Mouse (Mus musculus): Measurements from ENCODE around the gene Prkar1b. TPM values are rescaled to one million over a fixed set of nuclear protein-coding genes. Genes with fewer than 3 reads are reported as not detected.

Prkar1b gene
- total and polyA plus RNA-seq, 2 experiments from 2014 or later: 397 to 415 TPM

- WGBS: 78% methylated on average over 8 of the region's 8 CpGs
- H3K4me1 ChIP-seq (ENCODE audit: insufficient read depth, low read length): peaks cover 5% of the 10 kb centered on the region; the same call in 1 of the 2 replicates
- no peak for DNase-seq (ENCODE audit: low spot score)
These were observed 15.3 kb downstream of the Prkar1b start for GRCm38 (mm10) chr5:139134501-139134900.

GRCm38 (mm10) chr5:139130351-139130750 is 19.4 kb downstream of the Prkar1b start:
- no peak for ATAC-seq (ENCODE audit: low FRiP score)

More at GRCm38 (mm10) chr5:139134501-139134900, 15.3 kb downstream of the Prkar1b start:
- Histone ChIP-seq H3K9me3 (ENCODE audit: low read length) (no peaks in the 10 kb centered on the region), H3K4me2 (ENCODE audit: low read depth, low read length, poor library complexity, severe bottlenecking) (no peak overlapping the region), H3K9ac (replicated peaks; ENCODE audit: low read length, poor library complexity, severe bottlenecking) (no peak overlapping the region), H3K27me3 (ENCODE audit: insufficient read depth, low read length) (no peaks in the 10 kb centered on the region), H3K27ac (ENCODE audit: low read depth, low read length) (no peak overlapping the region), H3K36me3 (ENCODE audit: insufficient read depth, low read length) (no peaks in the 10 kb centered on the region), H3K4me3 (ENCODE audit: low read depth, low read length) (no peak overlapping the region)
- TF ChIP-seq CTCF (IDR thresholded peaks at IDR 0.05): no peak
- ATAC-seq (ENCODE audit: low FRiP score): no peak

GRCm38 (mm10) chr5:139129572-139130151 is 20.1 kb downstream of the Prkar1b start:
- Histone ChIP-seq H3K27ac (ENCODE audit: low read depth, low read length) (peak overlapping the region; percentile 84), H3K9me3 (ENCODE audit: low read length) (no peaks in the 10 kb centered on the region), H3K4me2 (ENCODE audit: low read depth, low read length, poor library complexity, severe bottlenecking) (peak overlapping the region; percentile 77), H3K4me3 (ENCODE audit: low read depth, low read length) (peak overlapping the region; percentile 47), H3K4me1 (ENCODE audit: insufficient read depth, low read length) (peaks cover 5% of the 10 kb centered on the region; the same call in 1 of the 2 replicates), H3K36me3 (ENCODE audit: insufficient read depth, low read length) (peaks cover 9% of the 10 kb centered on the region), H3K9ac (replicated peaks; ENCODE audit: low read length, poor library complexity, severe bottlenecking) (peak overlapping the region; percentile 93), H3K27me3 (ENCODE audit: insufficient read depth, low read length) (no peaks in the 10 kb centered on the region)
- ATAC-seq (ENCODE audit: low FRiP score): peak; percentile 90
- DNase-seq (ENCODE audit: low spot score): peak; percentile 68
- no peak for TF ChIP-seq CTCF (IDR thresholded peaks at IDR 0.05)
- 4% methylated on average over 17 of the region's 55 CpGs for WGBS

More at GRCm38 (mm10) chr5:139130351-139130750, 19.4 kb downstream of the Prkar1b start:
- Histone ChIP-seq H3K9ac (replicated peaks; ENCODE audit: low read length, poor library complexity, severe bottlenecking) (peak overlapping the region; percentile 93), H3K9me3 (ENCODE audit: low read length) (no peaks in the 10 kb centered on the region), H3K36me3 (ENCODE audit: insufficient read depth, low read length) (peaks cover 9% of the 10 kb centered on the region), H3K4me3 (ENCODE audit: low read depth, low read length) (peak overlapping the region; percentile 47; the same call in 1 of the 2 replicates), H3K27me3 (ENCODE audit: insufficient read depth, low read length) (no peaks in the 10 kb centered on the region), H3K4me1 (ENCODE audit: insufficient read depth, low read length) (peaks cover 5% of the 10 kb centered on the region; the same call in 1 of the 2 replicates), H3K27ac (ENCODE audit: low read depth, low read length) (peak overlapping the region; percentile 84), H3K4me2 (ENCODE audit: low read depth, low read length, poor library complexity, severe bottlenecking) (peak overlapping the region; percentile 77)
- DNase-seq (ENCODE audit: low spot score): no peak
- no peak for TF ChIP-seq CTCF (IDR thresholded peaks at IDR 0.05)
- WGBS: 72% methylated on average over 5 of the region's 5 CpGs

- DNase-seq (ENCODE audit: low spot score): no peak
- 0 out of 2 replicates have a peak, but pooled peaks have one; percentile 3 for TF ChIP-seq CTCF (IDR thresholded peaks at IDR 0.05)
- peak; percentile 74 for ATAC-seq (ENCODE audit: low FRiP score)
- peak overlapping the region; percentile 47 for H3K4me3 ChIP-seq (ENCODE audit: low read depth, low read length)
- peak overlapping the region; percentile 93 for H3K9ac ChIP-seq (replicated peaks; ENCODE audit: low read length, poor library complexity, severe bottlenecking)
- H3K4me1 ChIP-seq (ENCODE audit: insufficient read depth, low read length): peaks cover 5% of the 10 kb centered on the region; the same call in 1 of the 2 replicates
- WGBS: 13% methylated on average over 12 of the region's 12 CpGs
- H3K27me3 ChIP-seq (ENCODE audit: insufficient read depth, low read length): no peaks in the 10 kb centered on the region
- H3K36me3 ChIP-seq (ENCODE audit: insufficient read depth, low read length): peaks cover 9% of the 10 kb centered on the region
- H3K27ac ChIP-seq (ENCODE audit: low read depth, low read length): peak overlapping the region; percentile 84
- H3K9me3 ChIP-seq (ENCODE audit: low read length): no peaks in the 10 kb centered on the region
- peak overlapping the region; percentile 77 for H3K4me2 ChIP-seq (ENCODE audit: low read depth, low read length, poor library complexity, severe bottlenecking)
These were observed 20.7 kb downstream of the Prkar1b start for GRCm38 (mm10) chr5:139129078-139129477.

GRCm38 (mm10) chr5:139128476-139129065 is 21.2 kb downstream of the Prkar1b start:
- DNase-seq (ENCODE audit: low spot score): no peak
- H3K4me1 ChIP-seq (ENCODE audit: insufficient read depth, low read length): peaks cover 5% of the 10 kb centered on the region; the same call in 1 of the 2 replicates
- H3K4me3 ChIP-seq (ENCODE audit: low read depth, low read length): peak overlapping the region; percentile 47
- H3K9me3 ChIP-seq (ENCODE audit: low read length): no peaks in the 10 kb centered on the region
- no peak for ATAC-seq (ENCODE audit: low FRiP score)
- H3K4me2 ChIP-seq (ENCODE audit: low read depth, low read length, poor library complexity, severe bottlenecking): peak overlapping the region; percentile 77
- H3K36me3 ChIP-seq (ENCODE audit: insufficient read depth, low read length): peaks cover 9% of the 10 kb centered on the region
- WGBS: 27% methylated on average over 12 of the region's 12 CpGs
- peak overlapping the region; percentile 93 for H3K9ac ChIP-seq (replicated peaks; ENCODE audit: low read length, poor library complexity, severe bottlenecking)
- H3K27me3 ChIP-seq (ENCODE audit: insufficient read depth, low read length): no peaks in the 10 kb centered on the region
- H3K27ac ChIP-seq (ENCODE audit: low read depth, low read length): peak overlapping the region; percentile 84
- peak; percentile 50 for TF ChIP-seq CTCF (IDR thresholded peaks at IDR 0.05)

- ATAC-seq (ENCODE audit: low FRiP score): no peak
- H3K36me3 ChIP-seq (ENCODE audit: insufficient read depth, low read length): peaks cover 12% of the 10 kb centered on the region
- 52% methylated on average over 3 of the region's 3 CpGs for WGBS
- DNase-seq (ENCODE audit: low spot score): no peak
- H3K27me3 ChIP-seq (ENCODE audit: insufficient read depth, low read length): no peaks in the 10 kb centered on the region
- no peak overlapping the region for H3K27ac ChIP-seq (ENCODE audit: low read depth, low read length)
- TF ChIP-seq CTCF (IDR thresholded peaks at IDR 0.05): no peak
- H3K9me3 ChIP-seq (ENCODE audit: low read length): no peaks in the 10 kb centered on the region
- H3K4me1 ChIP-seq (ENCODE audit: insufficient read depth, low read length): peaks cover 5% of the 10 kb centered on the region; the same call in 1 of the 2 replicates
- no peak overlapping the region for H3K4me3 ChIP-seq (ENCODE audit: low read depth, low read length)
- no peak overlapping the region for H3K4me2 ChIP-seq (ENCODE audit: low read depth, low read length, poor library complexity, severe bottlenecking)
- H3K9ac ChIP-seq (replicated peaks; ENCODE audit: low read length, poor library complexity, severe bottlenecking): no peak overlapping the region
These were observed 24.1 kb downstream of the Prkar1b start for GRCm38 (mm10) chr5:139125717-139126116.

All from midbrain, postnatal 0 days (tissue).